Mouse (Mus musculus): Measurements from ENCODE around the gene Nrxn1. TPM values are rescaled to one million over a fixed set of nuclear protein-coding genes. Genes with fewer than 3 reads are reported as not detected.

The Nrxn1 gene
- polyA plus RNA-seq, 1 experiment from 2014 or later = 40.7 TPM

GRCm38 (mm10) chr17:90586891-90587290, 506.0 kb downstream of the Nrxn1 start:
- H3K27me3 ChIP-seq = no peaks in the 10 kb centered on the region
- no peak overlapping the region for H3K4me3 ChIP-seq
- H3K36me3 ChIP-seq = no peaks in the 10 kb centered on the region
- peaks cover 8% of the 10 kb centered on the region for H3K4me1 ChIP-seq
- H3K9me3 ChIP-seq = no peaks in the 10 kb centered on the region
- H3K4me2 ChIP-seq (replicated peaks) = no peak overlapping the region
- ATAC-seq (ENCODE audit: low FRiP score, low read depth) = no peak
- no peak overlapping the region for H3K9ac ChIP-seq (replicated peaks)
- no peak overlapping the region for H3K27ac ChIP-seq (replicated peaks)

GRCm38 (mm10) chr17:90584666-90585195, 508.1 kb downstream of the Nrxn1 start:
- peak overlapping the region; percentile 58; the same call in 1 of the 2 replicates for H3K27ac ChIP-seq (replicated peaks)
- 31% methylated on average over 8 of the region's 8 CpGs for WGBS
- H3K4me2 ChIP-seq (replicated peaks) = peak overlapping the region; percentile 29
- no peak overlapping the region for H3K4me3 ChIP-seq
- H3K36me3 ChIP-seq = no peaks in the 10 kb centered on the region
- peaks cover 8% of the 10 kb centered on the region for H3K4me1 ChIP-seq
- H3K9ac ChIP-seq (replicated peaks) = no peak overlapping the region
- H3K27me3 ChIP-seq = no peaks in the 10 kb centered on the region
- peak; percentile 83 for ATAC-seq (ENCODE audit: low FRiP score, low read depth)
- no peaks in the 10 kb centered on the region for H3K9me3 ChIP-seq

GRCm38 (mm10) chr17:90583826-90584534, 508.9 kb downstream of the Nrxn1 start:
- H3K27ac ChIP-seq (replicated peaks) = no peak overlapping the region
- H3K4me2 ChIP-seq (replicated peaks) = no peak overlapping the region
- no peak overlapping the region for H3K9ac ChIP-seq (replicated peaks)
- peak; percentile 48 for ATAC-seq (ENCODE audit: low FRiP score, low read depth)
- WGBS = 36% methylated on average over 12 of the region's 12 CpGs
- H3K4me3 ChIP-seq = no peak overlapping the region
- no peaks in the 10 kb centered on the region for H3K27me3 ChIP-seq
- H3K9me3 ChIP-seq = no peaks in the 10 kb centered on the region
- peaks cover 8% of the 10 kb centered on the region for H3K4me1 ChIP-seq
- no peaks in the 10 kb centered on the region for H3K36me3 ChIP-seq

- Histone ChIP-seq H3K27me3 (no peaks in the 10 kb centered on the region), H3K36me3 (no peaks in the 10 kb centered on the region), H3K4me3 (no peak overlapping the region), H3K9me3 (no peaks in the 10 kb centered on the region), H3K4me1 (peaks cover 8% of the 10 kb centered on the region), H3K9ac (replicated peaks) (no peak overlapping the region), H3K4me2 (replicated peaks) (no peak overlapping the region), H3K27ac (replicated peaks) (no peak overlapping the region)
- ATAC-seq (ENCODE audit: low FRiP score, low read depth) = no peak
- WGBS = 71% methylated on average over 3 of the region's 3 CpGs
Observed at GRCm38 (mm10) chr17:90583196-90583595, 509.7 kb downstream of the Nrxn1 start.

GRCm38 (mm10) chr17:90569877-90570276, 523.0 kb downstream of the Nrxn1 start:
- ATAC-seq (ENCODE audit: low FRiP score, low read depth) = no peak
- H3K36me3 ChIP-seq = no peaks in the 10 kb centered on the region
- no peaks in the 10 kb centered on the region for H3K4me1 ChIP-seq
- 90% methylated on average over 2 of the region's 2 CpGs for WGBS
- no peak overlapping the region for H3K4me3 ChIP-seq
- H3K27ac ChIP-seq (replicated peaks) = no peak overlapping the region
- no peaks in the 10 kb centered on the region for H3K9me3 ChIP-seq
- H3K27me3 ChIP-seq = no peaks in the 10 kb centered on the region
- H3K9ac ChIP-seq (replicated peaks) = no peak overlapping the region
- H3K4me2 ChIP-seq (replicated peaks) = no peak overlapping the region

- WGBS = 89% methylated on average over 2 of the region's 2 CpGs
- Histone ChIP-seq H3K36me3 (no peaks in the 10 kb centered on the region), H3K27ac (replicated peaks) (no peak overlapping the region), H3K27me3 (no peaks in the 10 kb centered on the region), H3K9ac (replicated peaks) (no peak overlapping the region), H3K9me3 (no peaks in the 10 kb centered on the region), H3K4me3 (no peak overlapping the region), H3K4me1 (no peaks in the 10 kb centered on the region), H3K4me2 (replicated peaks) (no peak overlapping the region)
- no peak for ATAC-seq (ENCODE audit: low FRiP score, low read depth)
Observed at GRCm38 (mm10) chr17:90565186-90565585, 527.7 kb downstream of the Nrxn1 start.

DNA sequence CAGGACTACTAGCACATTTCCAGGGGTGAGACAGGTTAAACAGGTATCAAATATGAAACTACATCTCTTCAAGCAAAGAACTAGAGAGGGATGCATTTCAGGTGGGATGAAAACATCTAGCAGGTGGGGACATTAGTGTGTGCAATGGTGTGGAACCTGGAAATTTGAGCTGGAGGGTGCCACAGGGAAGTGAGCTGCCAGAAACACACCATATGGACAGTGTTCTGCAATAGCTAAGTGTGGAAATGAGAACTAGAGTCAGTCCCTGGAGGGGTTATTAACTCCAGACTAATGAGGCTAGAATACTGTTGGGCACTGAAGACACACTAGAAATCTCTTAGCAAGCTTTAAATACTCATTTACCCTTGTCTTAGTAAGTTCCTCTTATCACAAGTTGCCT, 536.5 kb downstream of the Nrxn1 start:
- no peaks in the 10 kb centered on the region for H3K9me3 ChIP-seq
- H3K27me3 ChIP-seq = no peaks in the 10 kb centered on the region
- no peak overlapping the region for H3K27ac ChIP-seq (replicated peaks)
- no peaks in the 10 kb centered on the region for H3K36me3 ChIP-seq
- H3K4me1 ChIP-seq = no peaks in the 10 kb centered on the region
- ATAC-seq (ENCODE audit: low FRiP score, low read depth) = 0 out of 2 replicates have a peak, but pooled peaks have one; percentile 30
- no peak overlapping the region for H3K4me2 ChIP-seq (replicated peaks)
- H3K9ac ChIP-seq (replicated peaks) = no peak overlapping the region
- H3K4me3 ChIP-seq = no peak overlapping the region

DNA sequence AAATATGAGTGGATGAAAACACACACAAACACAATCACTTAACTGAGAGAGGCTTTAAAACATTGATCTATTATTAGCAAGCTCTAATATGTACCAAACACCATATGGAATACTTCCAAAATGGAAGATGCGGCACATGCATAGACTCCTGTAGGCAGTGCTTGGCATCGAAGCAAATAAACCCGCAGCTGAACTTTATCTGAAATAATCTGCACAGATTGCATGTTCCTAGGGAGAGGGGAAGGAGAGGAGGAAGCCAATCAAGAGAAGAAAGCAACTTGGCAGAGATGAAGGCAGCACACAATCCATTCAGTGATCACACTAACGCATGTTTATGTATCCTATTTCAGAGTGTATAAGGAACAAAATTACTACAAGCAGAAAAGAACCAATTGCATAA, 542.5 kb downstream of the Nrxn1 start:
- Histone ChIP-seq H3K9ac (replicated peaks) (no peak overlapping the region), H3K36me3 (no peaks in the 10 kb centered on the region), H3K27me3 (no peaks in the 10 kb centered on the region), H3K27ac (replicated peaks) (no peak overlapping the region), H3K4me2 (replicated peaks) (no peak overlapping the region), H3K9me3 (no peaks in the 10 kb centered on the region), H3K4me1 (peaks cover 10% of the 10 kb centered on the region), H3K4me3 (no peak overlapping the region)
- 94% methylated on average over 4 of the region's 4 CpGs for WGBS
- no peak for ATAC-seq (ENCODE audit: low FRiP score, low read depth)

DNA sequence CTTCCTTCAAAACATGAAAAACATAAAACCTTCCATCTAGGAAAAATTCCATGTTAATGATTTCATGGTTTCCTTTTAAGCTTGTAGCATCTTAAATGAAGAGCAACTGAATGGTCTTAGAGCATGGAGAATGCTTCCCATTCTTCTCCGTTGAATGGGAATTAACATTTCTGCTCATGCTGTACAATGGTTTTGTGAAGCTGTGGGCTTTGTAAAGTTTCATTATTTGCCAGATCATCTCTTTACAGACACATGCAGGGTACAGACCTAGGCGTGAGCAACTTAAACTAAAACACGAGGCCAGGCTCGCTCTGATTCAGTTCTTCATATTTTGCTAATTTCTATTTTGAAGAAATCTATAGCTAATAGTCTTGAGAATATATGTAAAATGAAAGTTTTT, 546.1 kb downstream of the Nrxn1 start:
- 33% methylated on average over 4 of the region's 4 CpGs for WGBS
- Histone ChIP-seq H3K27ac (replicated peaks) (no peak overlapping the region), H3K36me3 (no peaks in the 10 kb centered on the region), H3K9me3 (no peaks in the 10 kb centered on the region), H3K4me3 (no peak overlapping the region), H3K27me3 (no peaks in the 10 kb centered on the region), H3K9ac (replicated peaks) (no peak overlapping the region), H3K4me2 (replicated peaks) (no peak overlapping the region), H3K4me1 (peaks cover 20% of the 10 kb centered on the region)
- peak; percentile 53 for ATAC-seq (ENCODE audit: low FRiP score, low read depth)

DNA sequence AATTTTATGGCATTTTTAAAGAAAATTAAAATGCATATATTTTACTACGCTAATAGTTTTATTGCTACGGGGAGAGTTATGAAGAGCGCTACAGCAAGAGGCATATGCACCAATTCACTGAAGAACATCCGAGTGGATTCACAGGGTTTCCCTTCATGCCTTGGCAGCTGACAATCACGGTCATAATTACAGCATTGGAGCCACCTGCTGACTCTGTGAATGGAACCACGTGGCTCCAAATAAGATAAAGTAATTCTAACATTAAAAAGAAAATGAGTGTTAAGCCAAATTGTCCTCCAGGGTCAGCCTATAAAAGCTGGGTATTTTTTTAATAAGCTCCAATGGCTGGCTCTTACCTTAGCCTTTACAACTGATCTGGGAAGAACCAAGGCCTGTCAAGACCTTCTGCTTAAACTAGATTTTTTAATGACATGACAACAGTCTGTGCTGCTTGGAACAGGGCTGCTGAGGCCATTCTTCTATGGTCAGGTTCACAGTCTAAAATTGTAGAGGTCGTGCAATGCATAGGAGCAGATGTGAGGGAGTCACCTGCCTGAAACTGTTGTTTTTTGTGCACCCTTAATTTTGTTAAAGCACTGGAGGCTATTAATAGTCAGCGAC, 548.1 kb downstream of the Nrxn1 start:
- H3K4me1 ChIP-seq = peaks cover 20% of the 10 kb centered on the region
- no peaks in the 10 kb centered on the region for H3K27me3 ChIP-seq
- H3K4me2 ChIP-seq (replicated peaks) = no peak overlapping the region
- H3K9me3 ChIP-seq = no peaks in the 10 kb centered on the region
- H3K36me3 ChIP-seq = no peaks in the 10 kb centered on the region
- no peak; the same call in 1 of the 2 replicates for ATAC-seq (ENCODE audit: low FRiP score, low read depth)
- 57% methylated on average over 8 of the region's 8 CpGs for WGBS
- H3K27ac ChIP-seq (replicated peaks) = no peak overlapping the region
- H3K4me3 ChIP-seq = no peak overlapping the region
- H3K9ac ChIP-seq (replicated peaks) = no peak overlapping the region

- Histone ChIP-seq H3K27me3 (no peaks in the 10 kb centered on the region), H3K4me3 (no peak overlapping the region), H3K36me3 (no peaks in the 10 kb centered on the region), H3K4me1 (peaks cover 20% of the 10 kb centered on the region), H3K9me3 (no peaks in the 10 kb centered on the region), H3K9ac (replicated peaks) (no peak overlapping the region), H3K4me2 (replicated peaks) (no peak overlapping the region), H3K27ac (replicated peaks) (no peak overlapping the region)
- 41% methylated on average over 4 of the region's 4 CpGs for WGBS
- ATAC-seq (ENCODE audit: low FRiP score, low read depth) = peak; percentile 48; the same call in 1 of the 2 replicates
Observed at GRCm38 (mm10) chr17:90543986-90544638, 548.8 kb downstream of the Nrxn1 start.

- no peak for ATAC-seq (ENCODE audit: low FRiP score, low read depth)
- Histone ChIP-seq H3K9me3 (no peaks in the 10 kb centered on the region), H3K4me1 (no peaks in the 10 kb centered on the region), H3K27me3 (no peaks in the 10 kb centered on the region), H3K4me2 (replicated peaks) (no peak overlapping the region), H3K36me3 (no peaks in the 10 kb centered on the region), H3K27ac (replicated peaks) (no peak overlapping the region), H3K9ac (replicated peaks) (no peak overlapping the region), H3K4me3 (no peak overlapping the region)
- 100% methylated on average over 2 of the region's 2 CpGs for WGBS
Observed at GRCm38 (mm10) chr17:90531443-90531842, 561.4 kb downstream of the Nrxn1 start.

All from midbrain, embryonic 12.5 days (tissue).